Mouse (Mus musculus) kidney, embryonic 15.5 days (tissue): ENCODE measurements at regions not wholly inside any gene's neighbourhood (a gene's known extent, or its start where the extent isn't known, plus 50 kb on each side); places are given as distances from the start of the nearest gene placed in this dataset.
A peak's percentile ranks its signal among the peaks of the same experiment; 100 is the strongest.

Source experiments
- ATAC-seq: fragments of 200-750 bp; cut with Nextera tagmentation; replicated peaks from 2 replicates; pipeline ENCODE4 v1.8.0; 2017; ENCODE audit warnings: moderate TSS enrichment; ENCODE audit not compliant: low FRiP score
- H3K27ac ChIP-seq: fragments of 300-500 bp; sonication (generic); 2 replicates; pipeline ENCODE4 v1.5.1; 2015; ENCODE audit warnings: mild to moderate bottlenecking, inconsistent platforms
- H3K27me3 ChIP-seq: fragments of 300-500 bp; sonication (generic); 2 replicates; pipeline ENCODE4 v1.6.1; 2015; ENCODE audit warnings: inconsistent platforms
- H3K36me3 ChIP-seq: fragments of 300-500 bp; sonication (generic); 2 replicates; pipeline ENCODE4 v1.6.1; 2015; ENCODE audit warnings: inconsistent platforms
- H3K4me1 ChIP-seq: fragments of 300-500 bp; sonication (generic); 2 replicates; pipeline ENCODE4 v1.6.1; 2015; ENCODE audit warnings: inconsistent platforms
- H3K4me2 ChIP-seq: fragments of 300-500 bp; sonication (generic); 2 replicates; pipeline ENCODE4 v1.6.1; 2015; ENCODE audit warnings: moderate library complexity, mild to moderate bottlenecking, inconsistent platforms
- H3K4me3 ChIP-seq: fragments of 300-500 bp; sonication (generic); replicated peaks from 2 replicates; pipeline ENCODE4 v1.5.1; 2015; ENCODE audit warnings: mild to moderate bottlenecking, inconsistent platforms
- H3K9ac ChIP-seq: fragments of 300-500 bp; sonication (generic); 2 replicates; pipeline ENCODE4 v1.6.1; 2015; ENCODE audit warnings: mild to moderate bottlenecking, inconsistent platforms
- H3K9me3 ChIP-seq: fragments of 300-500 bp; sonication (generic); replicated peaks from 2 replicates; pipeline ENCODE4 v1.6.1; 2016; ENCODE audit warnings: inconsistent platforms
- WGBS: fragments of 180-500 bp; shearing (Covaris S2); methylation state at CpG from one replicate; pipeline ENCODE4 v1.1.7; 2015; ENCODE audit warnings: mixed read lengths; 5-methylcytosine and 5-hydroxymethylcytosine counted together

DNA sequence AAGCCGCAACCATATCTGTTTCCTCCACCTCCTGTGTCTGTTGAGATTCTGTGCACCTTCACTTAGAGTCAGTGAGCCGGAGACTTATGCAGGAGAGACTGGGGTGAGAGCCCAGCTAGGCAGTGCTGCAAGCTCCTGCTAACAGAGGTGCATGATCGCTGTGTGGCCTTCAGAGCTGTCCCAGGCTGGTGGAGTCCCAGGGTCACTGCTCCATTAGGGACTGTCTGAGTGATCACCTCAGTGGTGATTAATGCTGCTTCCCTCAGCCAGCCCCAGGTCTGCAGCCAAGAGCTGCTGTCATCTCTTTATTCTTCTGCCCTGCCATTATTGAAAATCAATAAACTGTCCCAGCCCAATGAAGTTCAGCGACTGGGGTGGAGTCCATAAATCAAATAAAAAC lies 69.0 kb upstream of the Aldh1b1 start:
- WGBS = 69% methylated on average over 4 of the region's 4 CpGs
- Histone ChIP-seq H3K4me2 (no peak overlapping the region), H3K27ac (no peak overlapping the region), H3K4me3 (no peak overlapping the region), H3K27me3 (peaks cover 44% of the 10 kb centered on the region), H3K9me3 (no peaks in the 10 kb centered on the region), H3K36me3 (no peaks in the 10 kb centered on the region), H3K9ac (no peak overlapping the region), H3K4me1 (peaks cover 29% of the 10 kb centered on the region)
- no peak for ATAC-seq

DNA sequence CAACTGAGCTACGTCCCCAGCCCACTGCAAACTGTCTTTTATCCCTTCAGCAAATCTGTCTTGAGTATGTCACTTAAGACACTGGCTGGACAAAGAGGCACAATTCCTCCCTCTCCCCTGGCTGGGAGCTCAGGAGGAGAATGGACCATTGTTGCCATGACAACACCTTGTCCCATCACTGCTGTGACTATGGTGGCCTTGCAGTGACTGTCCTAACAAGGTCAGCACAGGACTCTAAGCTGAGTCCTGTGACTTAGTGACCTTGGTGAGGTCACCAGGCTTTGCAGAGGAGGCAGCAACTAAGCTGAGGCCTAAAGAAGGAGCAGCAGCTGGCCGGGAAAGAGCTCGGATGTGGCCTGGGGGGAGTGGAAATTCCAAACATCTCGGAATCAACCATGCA lies 70.0 kb upstream of the Aldh1b1 start:
- H3K9me3 ChIP-seq = no peaks in the 10 kb centered on the region
- H3K36me3 ChIP-seq = no peaks in the 10 kb centered on the region
- H3K27ac ChIP-seq = no peak overlapping the region
- H3K4me2 ChIP-seq = no peak overlapping the region
- H3K4me1 ChIP-seq = peaks cover 31% of the 10 kb centered on the region
- ATAC-seq = no peak
- peaks cover 50% of the 10 kb centered on the region for H3K27me3 ChIP-seq
- WGBS = 43% methylated on average over 4 of the region's 4 CpGs
- H3K9ac ChIP-seq = no peak overlapping the region
- H3K4me3 ChIP-seq = no peak overlapping the region

DNA sequence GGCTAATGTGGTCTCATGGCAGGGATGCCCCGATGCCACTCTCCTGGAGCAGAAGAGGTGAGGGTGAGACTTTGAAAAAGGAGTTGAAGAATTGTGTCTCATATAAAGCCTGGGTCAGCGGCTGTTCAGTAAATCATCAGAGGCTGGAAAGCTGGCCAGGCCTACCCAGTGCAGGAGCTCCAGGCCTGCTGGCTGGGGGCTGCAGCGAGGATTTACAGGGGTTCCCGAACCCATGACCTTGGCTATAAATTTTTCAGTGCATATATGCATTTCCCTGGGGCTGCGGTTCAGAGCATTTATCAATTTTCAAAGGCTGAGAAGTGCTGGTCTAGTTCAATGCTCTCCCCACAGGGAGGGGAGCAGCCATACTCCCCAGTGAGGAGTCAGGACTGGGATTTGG lies 70.9 kb upstream of the Aldh1b1 start:
- Histone ChIP-seq H3K36me3 (no peaks in the 10 kb centered on the region), H3K4me2 (no peak overlapping the region), H3K27ac (no peak overlapping the region), H3K9me3 (no peaks in the 10 kb centered on the region), H3K4me1 (peaks cover 31% of the 10 kb centered on the region), H3K9ac (no peak overlapping the region), H3K4me3 (no peak overlapping the region), H3K27me3 (peaks cover 53% of the 10 kb centered on the region)
- peak; percentile 71 for ATAC-seq
- WGBS = 31% methylated on average over 5 of the region's 5 CpGs

DNA sequence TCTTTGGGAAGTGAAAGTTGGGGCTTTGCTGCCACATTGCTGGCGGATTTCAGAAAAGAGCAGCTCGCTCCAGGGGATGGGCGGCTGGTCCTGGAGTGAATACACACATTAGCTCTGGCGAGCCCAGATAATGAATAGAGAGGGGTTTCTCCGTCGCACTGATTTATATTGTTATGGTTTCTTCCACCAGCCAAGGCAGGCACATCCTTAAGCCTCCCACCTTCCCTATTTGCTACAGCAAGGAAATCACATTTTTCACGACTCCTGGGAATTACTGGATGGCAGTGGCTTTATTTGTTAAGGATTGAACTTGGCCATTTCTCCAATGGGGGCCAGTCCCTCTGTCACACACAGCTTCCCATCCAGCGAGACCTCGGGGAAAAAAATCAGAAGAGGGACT lies 71.3 kb upstream of the Aldh1b1 start:
- Histone ChIP-seq H3K27me3 (peaks cover 50% of the 10 kb centered on the region), H3K9me3 (no peaks in the 10 kb centered on the region), H3K36me3 (no peaks in the 10 kb centered on the region), H3K4me1 (peaks cover 31% of the 10 kb centered on the region), H3K9ac (no peak overlapping the region), H3K27ac (no peak overlapping the region), H3K4me2 (no peak overlapping the region), H3K4me3 (no peak overlapping the region)
- ATAC-seq = no peak
- WGBS = 19% methylated on average over 9 of the region's 9 CpGs

DNA sequence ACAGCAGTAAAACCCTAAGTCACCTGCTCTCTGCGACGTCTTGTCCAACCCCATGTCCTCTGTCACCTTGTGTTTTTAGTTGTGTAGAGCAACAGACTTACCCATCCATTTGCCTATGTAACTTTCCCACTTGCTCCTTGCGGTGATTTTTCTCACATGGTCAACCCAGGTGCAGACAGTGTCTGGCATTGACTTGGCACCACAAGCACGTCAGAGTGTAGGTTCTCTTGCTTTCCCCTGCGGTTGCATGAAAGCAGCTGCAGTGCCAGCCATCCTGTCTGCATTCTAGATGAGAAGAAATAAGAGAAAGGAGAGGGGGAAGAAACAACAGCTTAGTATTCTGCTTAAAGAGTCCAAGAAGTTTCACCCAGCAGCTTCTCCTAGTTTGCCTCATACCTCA lies 72.0 kb upstream of the Aldh1b1 start:
- Histone ChIP-seq H3K9ac (no peak overlapping the region), H3K27ac (no peak overlapping the region), H3K27me3 (peaks cover 46% of the 10 kb centered on the region), H3K4me3 (no peak overlapping the region), H3K4me2 (no peak overlapping the region), H3K9me3 (no peaks in the 10 kb centered on the region), H3K4me1 (peaks cover 31% of the 10 kb centered on the region), H3K36me3 (no peaks in the 10 kb centered on the region)
- 88% methylated on average over 5 of the region's 5 CpGs for WGBS
- no peak for ATAC-seq

DNA sequence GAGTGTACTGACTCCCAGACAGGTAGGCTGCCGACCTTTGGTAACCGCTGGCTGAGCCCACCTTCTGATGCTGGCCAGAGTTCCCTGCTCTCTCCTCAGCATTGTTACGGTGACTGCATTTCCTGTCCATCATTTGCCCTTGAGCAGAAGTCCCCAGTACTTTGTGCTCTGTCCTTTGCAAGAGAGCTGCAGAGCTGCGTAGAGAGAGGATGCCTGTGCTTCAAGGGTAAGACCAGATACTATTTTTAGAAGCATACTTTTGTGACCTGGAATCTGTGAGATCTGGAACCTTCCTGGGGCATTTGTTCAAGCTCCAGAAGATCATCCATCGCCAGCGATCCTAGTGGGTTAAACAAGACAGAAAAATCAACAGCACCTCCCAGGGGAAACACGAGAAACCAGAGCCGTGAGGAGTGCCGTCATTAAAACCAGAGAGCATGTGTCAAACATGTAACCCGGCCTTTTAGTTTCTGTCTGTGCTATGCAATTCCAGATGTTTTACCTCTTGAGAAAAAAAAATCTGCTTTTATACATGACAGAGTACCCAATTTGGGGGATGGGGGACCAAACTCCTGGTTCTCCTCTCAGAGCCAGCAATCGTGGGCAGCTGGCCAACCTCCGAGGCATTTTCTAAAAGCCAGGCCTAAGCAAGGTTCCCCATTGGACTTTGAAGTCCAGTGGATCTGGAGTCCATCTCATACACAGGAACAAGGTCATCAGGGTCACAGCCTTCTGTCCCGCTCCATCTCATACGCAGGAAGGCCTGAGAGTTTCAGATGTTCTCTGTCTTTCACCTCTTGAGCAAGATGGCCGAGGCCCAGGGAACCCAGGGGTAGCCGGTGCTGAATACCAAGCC lies 73.5 kb upstream of the Aldh1b1 start:
- no peaks in the 10 kb centered on the region for H3K36me3 ChIP-seq
- peaks cover 44% of the 10 kb centered on the region for H3K27me3 ChIP-seq
- 43% methylated on average over 16 of the region's 16 CpGs for WGBS
- no peak overlapping the region for H3K4me2 ChIP-seq
- H3K4me3 ChIP-seq = no peak overlapping the region
- no peak for ATAC-seq
- no peak overlapping the region for H3K9ac ChIP-seq
- H3K9me3 ChIP-seq = no peaks in the 10 kb centered on the region
- H3K4me1 ChIP-seq = peaks cover 29% of the 10 kb centered on the region
- no peak overlapping the region for H3K27ac ChIP-seq

DNA sequence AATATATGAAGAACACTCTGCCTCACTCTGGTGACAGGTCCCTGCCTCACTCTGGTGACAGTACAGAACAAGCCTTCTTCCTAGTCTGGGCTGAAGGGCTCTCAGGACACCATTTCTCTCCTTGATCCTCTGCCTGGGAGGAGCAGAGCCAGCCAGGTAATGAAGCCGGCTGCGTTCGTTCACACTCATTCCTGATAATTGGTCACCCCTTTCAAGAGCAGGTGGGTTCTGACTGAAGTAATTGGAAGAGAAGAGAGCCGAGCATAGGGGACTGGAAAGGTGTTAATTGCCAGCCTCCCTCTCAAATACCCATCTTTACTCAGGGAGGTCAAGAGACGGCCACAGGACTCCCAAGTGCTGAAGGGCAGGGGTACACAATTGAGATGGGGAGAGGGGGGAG lies 78.5 kb upstream of the Aldh1b1 start:
- H3K4me2 ChIP-seq = no peak overlapping the region
- peaks cover 25% of the 10 kb centered on the region for H3K27me3 ChIP-seq
- H3K9me3 ChIP-seq = no peaks in the 10 kb centered on the region
- H3K4me1 ChIP-seq = peaks cover 12% of the 10 kb centered on the region
- no peak for ATAC-seq
- H3K27ac ChIP-seq = no peak overlapping the region
- 31% methylated on average over 5 of the region's 5 CpGs for WGBS
- H3K9ac ChIP-seq = no peak overlapping the region
- no peak overlapping the region for H3K4me3 ChIP-seq
- H3K36me3 ChIP-seq = no peaks in the 10 kb centered on the region

DNA sequence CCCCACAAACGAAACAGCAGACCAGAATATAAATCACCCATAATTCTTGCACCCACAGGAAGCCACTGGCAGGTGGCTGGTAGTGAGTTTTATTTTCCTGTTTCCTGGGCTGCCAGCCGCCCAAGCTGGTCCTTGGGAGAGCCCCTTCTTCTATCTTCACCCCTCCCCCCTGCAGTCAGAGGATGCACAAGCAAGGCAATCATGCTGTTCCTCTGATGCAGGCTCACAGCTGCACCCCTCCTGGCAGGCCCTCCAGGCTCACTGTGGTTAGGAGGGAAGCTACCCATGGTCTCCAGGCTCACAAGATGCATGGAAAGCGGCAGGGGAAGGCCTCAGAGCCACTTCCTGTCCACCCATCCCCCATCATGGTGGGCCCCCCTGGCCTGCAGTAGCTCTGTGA lies 79.3 kb upstream of the Aldh1b1 start:
- no peak overlapping the region for H3K4me2 ChIP-seq
- ATAC-seq = no peak
- peaks cover 20% of the 10 kb centered on the region for H3K27me3 ChIP-seq
- H3K9ac ChIP-seq = no peak overlapping the region
- peaks cover 5% of the 10 kb centered on the region; the same call in 1 of the 2 replicates for H3K4me1 ChIP-seq
- no peaks in the 10 kb centered on the region for H3K36me3 ChIP-seq
- 35% methylated on average over 3 of the region's 3 CpGs for WGBS
- no peak overlapping the region for H3K27ac ChIP-seq
- H3K9me3 ChIP-seq = no peaks in the 10 kb centered on the region
- no peak overlapping the region for H3K4me3 ChIP-seq

DNA sequence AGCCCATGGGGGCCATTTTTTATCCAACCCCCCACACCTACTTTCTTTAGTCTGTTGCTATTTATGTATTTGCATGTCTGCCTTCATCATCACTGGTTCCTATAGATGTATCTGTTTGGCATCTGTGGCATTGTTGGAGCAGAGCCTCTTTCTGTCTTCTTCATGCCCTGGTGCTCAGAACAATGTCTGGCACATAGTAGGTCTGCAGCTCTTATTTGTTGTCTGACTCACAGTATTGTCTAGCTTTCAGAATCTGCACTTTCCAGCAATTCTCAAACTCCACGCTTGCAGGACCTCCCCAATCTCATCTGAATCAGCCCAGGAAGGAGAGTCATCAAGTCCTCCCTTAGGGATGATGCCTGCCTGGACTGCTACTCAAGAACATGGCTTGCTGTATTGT lies 82.9 kb upstream of the Aldh1b1 start:
- H3K4me3 ChIP-seq = no peak overlapping the region
- H3K4me2 ChIP-seq = no peak overlapping the region
- 86% methylated on average over 1 of the region's 1 CpGs for WGBS
- H3K9ac ChIP-seq = no peak overlapping the region
- no peaks in the 10 kb centered on the region for H3K36me3 ChIP-seq
- peaks cover 14% of the 10 kb centered on the region for H3K4me1 ChIP-seq
- H3K27me3 ChIP-seq = peaks cover 13% of the 10 kb centered on the region; the same call in 1 of the 2 replicates
- no peak for ATAC-seq
- H3K27ac ChIP-seq = no peak overlapping the region
- no peaks in the 10 kb centered on the region for H3K9me3 ChIP-seq

DNA sequence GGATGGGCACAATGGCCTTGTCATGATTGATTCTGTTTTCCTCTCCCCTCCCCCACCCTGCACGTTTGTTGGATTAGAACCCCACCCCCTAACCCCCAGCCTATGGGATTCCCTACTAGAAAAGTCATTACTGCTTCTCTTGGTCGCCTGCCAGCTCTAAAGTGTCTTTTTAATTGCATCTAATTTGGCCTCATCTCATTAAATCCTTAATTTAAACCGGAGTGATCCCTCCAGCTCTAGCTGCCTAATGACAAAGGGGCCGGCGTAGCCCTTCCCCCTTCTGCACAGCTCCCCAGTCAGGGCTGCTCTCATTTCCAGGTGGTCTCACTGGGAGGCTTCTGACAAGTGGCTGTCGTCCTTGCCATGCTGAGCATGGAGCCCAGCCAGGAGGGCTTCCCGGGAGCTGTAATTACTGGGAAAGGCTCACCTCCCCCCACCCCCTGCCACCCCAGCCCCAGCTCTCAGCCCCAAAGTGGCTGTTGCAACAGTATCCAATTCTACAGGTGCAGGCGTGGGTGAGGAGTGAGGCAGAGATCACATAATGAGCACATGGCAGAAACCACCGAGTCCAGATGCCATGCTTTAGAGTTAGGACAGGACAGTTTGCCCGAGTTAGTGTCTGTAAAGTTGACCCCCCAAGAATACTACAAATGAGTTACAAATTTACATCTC lies 84.8 kb upstream of the Aldh1b1 start:
- ATAC-seq = no peak
- Histone ChIP-seq H3K27me3 (peaks cover 8% of the 10 kb centered on the region; the same call in 1 of the 2 replicates), H3K4me2 (no peak overlapping the region), H3K4me1 (peaks cover 10% of the 10 kb centered on the region; the same call in 1 of the 2 replicates), H3K27ac (no peak overlapping the region), H3K9ac (no peak overlapping the region), H3K9me3 (no peaks in the 10 kb centered on the region), H3K36me3 (no peaks in the 10 kb centered on the region), H3K4me3 (no peak overlapping the region)
- WGBS = 10% methylated on average over 10 of the region's 10 CpGs

DNA sequence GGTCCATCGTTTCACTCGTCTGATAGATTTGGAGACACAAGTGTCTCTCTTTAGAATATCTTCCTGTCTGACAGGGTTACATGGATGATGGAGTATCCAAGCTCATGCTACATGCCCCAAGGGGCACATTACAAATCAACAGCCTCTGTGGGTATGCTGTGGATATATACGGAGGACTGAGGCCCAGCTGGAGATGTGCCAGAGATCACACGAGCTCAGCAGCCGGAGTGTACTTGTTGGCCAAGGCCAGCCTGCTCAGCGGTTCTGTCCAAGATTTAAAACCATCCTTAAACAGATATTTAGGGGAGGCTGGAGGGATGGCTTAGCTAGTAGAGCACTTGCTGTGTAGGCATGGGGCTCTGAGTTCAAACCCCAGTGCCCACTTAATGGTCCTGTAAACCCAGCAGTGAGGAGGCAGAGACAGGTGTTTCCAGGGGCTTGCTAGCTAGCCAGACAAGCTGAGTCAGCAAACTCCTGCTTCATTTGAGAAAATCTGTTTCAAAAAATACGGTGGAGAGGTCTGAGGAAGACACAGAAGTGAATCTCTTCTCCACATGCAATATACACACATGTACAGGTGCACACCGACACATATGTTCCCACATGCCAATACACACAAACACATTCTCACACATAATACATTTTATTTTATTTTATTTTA lies 85.6 kb upstream of the Aldh1b1 start:
- H3K36me3 ChIP-seq = no peaks in the 10 kb centered on the region
- H3K27me3 ChIP-seq = peaks cover 8% of the 10 kb centered on the region; the same call in 1 of the 2 replicates
- H3K9ac ChIP-seq = no peak overlapping the region
- no peak overlapping the region for H3K27ac ChIP-seq
- 42% methylated on average over 8 of the region's 8 CpGs for WGBS
- no peaks in the 10 kb centered on the region for H3K9me3 ChIP-seq
- H3K4me1 ChIP-seq = peaks cover 10% of the 10 kb centered on the region; the same call in 1 of the 2 replicates
- no peak overlapping the region for H3K4me2 ChIP-seq
- no peak overlapping the region for H3K4me3 ChIP-seq
- no peak for ATAC-seq

DNA sequence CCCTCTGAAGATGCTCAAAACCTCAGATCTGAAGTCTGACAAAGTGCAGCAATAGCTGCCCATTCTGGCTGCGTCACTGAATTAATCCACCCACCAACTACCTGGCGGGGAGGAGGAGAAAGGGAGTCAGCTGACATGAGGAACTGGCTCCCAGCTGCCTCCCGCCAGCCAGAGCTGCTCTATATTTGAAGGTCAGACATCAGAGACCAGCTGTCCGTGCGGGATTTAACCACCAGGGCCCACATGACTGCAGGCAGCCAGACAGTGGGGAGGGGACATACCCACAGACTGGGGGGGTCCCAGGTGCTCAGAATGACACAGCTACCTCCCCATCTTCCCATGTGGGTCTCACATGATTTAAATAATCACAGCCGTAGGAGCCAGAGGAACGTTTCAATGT lies 94.8 kb upstream of the Aldh1b1 start:
- ATAC-seq = no peak
- H3K4me3 ChIP-seq = no peak overlapping the region
- H3K9me3 ChIP-seq = no peaks in the 10 kb centered on the region
- H3K27me3 ChIP-seq = 0 out of 2 replicates have a peak, but pooled peaks cover 3% of the 10 kb centered on the region
- WGBS = 55% methylated on average over 7 of the region's 7 CpGs
- H3K4me1 ChIP-seq = 0 out of 2 replicates have a peak, but pooled peaks cover 3% of the 10 kb centered on the region
- H3K9ac ChIP-seq = no peak overlapping the region
- H3K36me3 ChIP-seq = no peaks in the 10 kb centered on the region
- no peak overlapping the region for H3K27ac ChIP-seq
- H3K4me2 ChIP-seq = no peak overlapping the region
